Comparison of ENCODE assay signal across 10 mouse cellular contexts in the genomic region with DNA sequence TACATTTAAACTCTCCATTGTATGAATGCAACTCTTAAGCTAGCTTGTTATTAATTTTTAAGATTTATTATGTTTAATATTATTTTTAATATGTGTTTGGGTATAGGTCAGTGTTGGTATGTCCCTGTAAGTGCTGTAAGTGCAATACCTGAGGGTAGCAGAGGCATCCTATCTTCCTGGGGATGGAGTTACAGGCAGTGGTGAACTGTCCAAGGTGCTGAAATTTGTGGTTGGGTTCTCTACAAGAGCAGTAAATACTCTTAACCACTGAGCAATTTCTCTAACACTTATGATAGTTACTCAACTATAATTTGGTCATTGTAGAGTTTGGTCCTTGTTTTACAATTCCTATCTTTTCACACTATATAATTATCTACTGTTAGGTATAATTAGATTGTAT.
DNase-seq lines count a peak whose midpoint lies in the region; ATAC-seq lines count a peak whose summit lies in the region.
"Had no signal": no experiment of that assay in that cellular context is flagged by ENCODE, and none has a peak within 500 bp of the region (broad histone marks: within the 10 kb centered on the region; RNA-seq: fewer than 3 reads in every experiment).

No protein-coding gene starts in this region.

- H3K27ac ChIP-seq in hindbrain, embryonic 14.5 days, result no peak overlapping the region
- no peak overlapping the region for H3K27ac ChIP-seq in hindbrain, embryonic 10.5 days
- H3K27ac ChIP-seq: gastrocnemius, adult 2 months had no signal

- H3K4me3 ChIP-seq in hindbrain, embryonic 14.5 days (replicated peaks; ENCODE audit: low read length), result no peak overlapping the region
- no peak overlapping the region for H3K4me3 ChIP-seq in hindbrain, embryonic 10.5 days
- H3K4me3 ChIP-seq: gastrocnemius, adult 2 months had no signal

- ATAC-seq in hindbrain, embryonic 14.5 days (ENCODE audit: low FRiP score), result no peak

- H3K9me3 ChIP-seq in hindbrain, embryonic 14.5 days (ENCODE audit: control insufficient read depth, low read length), result no peaks in the 10 kb centered on the region
- 0 out of 2 replicates have a peak, but pooled peaks cover 3% of the 10 kb centered on the region for H3K9me3 ChIP-seq in hindbrain, embryonic 10.5 days

- peak; percentile 55 for DNase-seq in hindbrain, embryonic 14.5 days (ENCODE audit: low spot score)
- DNase-seq in hindbrain, embryonic 10.5 days (ENCODE audit: low spot score), result no peak
- peak; percentile 8 for DNase-seq in ovary, postnatal 14 days (ENCODE audit: low spot score)
- DNase-seq in ovary, postnatal 36 days (ENCODE audit: low spot score), result no peak
- DNase-seq in embryo, embryonic 10 days (ENCODE audit: low spot score), result peak; percentile 62
- DNase-seq in retina, embryonic 14.5 days (ENCODE audit: low spot score), result peak; percentile 66
- no peak for DNase-seq in Muller cell, postnatal 12 days (ENCODE audit: inconsistent ontology term)
- DNase-seq in left cerebral cortex, postnatal 36 days (ENCODE audit: low spot score in 2 of 2), result no peak
- DNase-seq: gastrocnemius, adult 2 months had no signal

- no peaks in the 10 kb centered on the region for H3K4me1 ChIP-seq in hindbrain, embryonic 14.5 days (replicated peaks; ENCODE audit: control insufficient read depth, insufficient read depth, low read length)
- no peaks in the 10 kb centered on the region for H3K4me1 ChIP-seq in hindbrain, embryonic 10.5 days (replicated peaks)

- no peak overlapping the region for H3K9ac ChIP-seq in hindbrain, embryonic 14.5 days

- intact Hi-C loops in left cerebral cortex, postnatal 36 days (cut with DNase I), result no loop called here

- no peaks in the 10 kb centered on the region for H3K36me3 ChIP-seq in hindbrain, embryonic 14.5 days (replicated peaks; ENCODE audit: control insufficient read depth, insufficient read depth)
- no peaks in the 10 kb centered on the region for H3K36me3 ChIP-seq in hindbrain, embryonic 10.5 days

- no peaks in the 10 kb centered on the region for H3K27me3 ChIP-seq in hindbrain, embryonic 14.5 days (ENCODE audit: control insufficient read depth, insufficient read depth, low read length)
- no peaks in the 10 kb centered on the region for H3K27me3 ChIP-seq in hindbrain, embryonic 10.5 days (ENCODE audit: insufficient read depth, poor library complexity, severe bottlenecking)

- H3K4me2 ChIP-seq in hindbrain, embryonic 14.5 days (replicated peaks), result no peak overlapping the region
- H3K4me2 ChIP-seq: midbrain, embryonic 11.5 days had no signal

Comparison
In these comparisons a context has a peak if more than half of its experiments do, and no peak if none do; other contexts are left out.
1. DNase-seq: peak in hindbrain, embryonic 14.5 days (single experiment), ovary, postnatal 14 days (single experiment), embryo, embryonic 10 days (single experiment) and retina, embryonic 14.5 days (single experiment); none in hindbrain, embryonic 10.5 days (single experiment), ovary, postnatal 36 days (single experiment), Muller cell, postnatal 12 days (single experiment) and left cerebral cortex, postnatal 36 days (0 of 2).